Mouse (Mus musculus) gonadal fat pad, adult 2 months (tissue): ENCODE results near the gene Opa1. TPM values are rescaled to one million over a fixed set of nuclear protein-coding genes. Genes with fewer than 3 reads are reported as not detected.

Experiments
- DNase-seq: peaks from one replicate; pipeline ENCODE4 v3.0.0-alpha.2; 2012; ENCODE audit warnings: low read depth
- polyA plus RNA-seq: library from polyadenylated mRNA; depleted of rRNA; stranded (reverse); fragments of >200 nt; gene quantifications from 2 replicates; pipeline ENCODE4 v1.2.3, GENCODE M21; 2012

The Opa1 gene
- polyA plus RNA-seq, 1 experiment, result 11.6 TPM

DNA sequence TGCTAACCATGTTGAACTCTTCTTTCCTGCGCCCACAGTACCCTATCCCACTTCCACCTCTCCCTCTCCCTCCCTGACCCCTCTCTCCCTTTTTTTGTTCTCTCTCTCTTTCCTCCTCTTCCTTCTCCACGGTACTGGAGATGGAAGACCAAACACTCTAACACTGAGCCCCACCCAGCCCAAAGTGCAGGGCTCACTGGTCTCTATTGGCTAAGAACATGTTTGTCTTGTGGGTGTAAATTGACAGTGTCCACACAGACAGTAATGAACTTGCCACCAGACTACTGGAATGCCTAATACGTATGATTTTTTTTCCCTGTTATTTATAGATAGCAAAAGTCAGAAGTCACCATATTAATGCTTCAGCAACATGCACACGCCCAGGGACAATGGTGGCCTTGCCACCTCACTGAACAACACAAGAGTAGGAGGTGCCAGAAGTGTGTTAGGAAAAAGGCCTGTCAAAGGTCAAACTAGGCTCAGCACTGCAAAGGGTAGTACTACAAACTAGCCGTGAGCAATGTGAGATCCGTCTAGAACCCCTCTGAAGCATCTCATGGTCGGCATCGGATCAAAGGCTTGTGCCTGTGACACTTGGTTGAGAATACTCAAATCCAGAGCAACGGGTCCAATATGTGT is 77.2 kb downstream of the Opa1 start:
- DNase-seq, result no peak

- DNase-seq, result no peak
Measured at GRCm38 (mm10) chr16:29656901-29657300, 77.8 kb downstream of the Opa1 start.

DNA sequence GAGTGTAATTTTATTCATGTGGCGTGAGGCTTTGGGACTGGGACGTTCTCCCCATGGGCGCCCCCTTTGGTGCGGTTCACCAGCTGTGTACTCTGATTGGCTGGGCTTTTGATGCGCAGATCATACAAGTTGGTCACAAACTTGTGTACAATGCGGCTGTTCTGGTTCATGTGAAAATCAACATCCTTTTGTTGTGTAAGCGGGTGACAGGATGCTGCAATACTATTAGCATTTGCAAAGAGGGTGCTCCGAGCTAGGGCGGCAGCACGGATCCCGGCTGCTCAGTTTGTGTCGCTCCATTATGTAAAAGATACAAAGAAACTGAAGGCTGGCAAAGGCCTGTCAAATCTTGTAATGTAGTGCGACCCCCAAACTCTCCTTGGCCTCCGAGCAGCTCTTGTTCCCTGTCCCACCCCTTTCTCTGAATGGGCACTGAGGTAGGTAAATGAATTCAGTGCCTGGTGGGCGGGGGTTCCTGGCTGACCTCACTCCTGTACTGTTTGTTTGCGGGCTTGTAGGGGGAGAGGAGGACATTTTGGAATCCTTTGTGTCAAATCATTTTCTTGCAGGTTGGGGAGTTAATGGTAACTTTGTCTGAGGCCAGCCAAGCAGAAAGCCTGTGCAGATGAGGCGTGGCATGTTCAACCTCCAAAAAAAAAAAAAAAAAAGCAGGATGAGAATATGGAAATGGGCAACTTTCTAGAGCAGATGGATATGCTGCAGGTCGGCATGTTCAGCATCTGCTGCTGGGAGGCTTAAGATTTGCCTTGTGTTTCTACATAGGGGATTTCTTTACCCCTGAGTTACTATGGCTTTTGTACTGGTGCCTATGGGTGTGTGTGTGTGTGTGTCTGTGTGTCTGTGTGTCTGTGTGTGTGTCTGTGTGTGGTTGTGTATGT is 78.8 kb downstream of the Opa1 start:
- no peak for DNase-seq

DNA sequence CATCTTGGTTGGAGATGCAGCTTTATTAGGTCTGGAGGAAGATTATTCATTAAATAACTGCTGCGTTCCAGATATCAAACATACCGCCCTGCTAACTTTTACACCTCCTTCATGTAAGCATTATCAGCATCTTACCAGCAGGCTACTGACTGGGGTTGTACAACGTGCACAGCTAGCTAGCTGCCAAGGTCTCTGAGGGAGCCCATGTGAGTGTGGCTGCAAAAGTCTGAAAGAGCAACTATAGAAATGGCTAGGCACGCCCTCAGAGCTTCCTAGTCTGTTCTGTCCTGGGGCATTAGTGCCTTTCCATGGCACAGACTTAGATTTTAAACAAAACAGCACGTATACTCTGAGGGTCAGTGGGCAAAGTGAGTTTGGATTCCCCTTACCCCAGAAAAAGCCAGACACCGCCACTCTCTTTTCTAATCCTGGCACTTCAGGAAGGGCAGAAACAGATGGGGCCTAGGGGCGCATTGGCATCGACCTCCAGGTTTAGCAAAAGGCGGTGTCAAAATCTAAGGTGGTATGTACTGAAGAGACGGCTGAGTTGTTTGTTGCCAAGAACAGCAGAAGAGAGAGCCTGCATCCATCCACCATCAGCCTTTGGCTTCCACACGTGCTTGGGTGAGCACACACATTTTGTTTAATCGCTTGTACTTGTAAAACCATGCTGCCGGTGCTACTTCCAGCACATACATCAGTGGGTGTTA is 80.1 kb downstream of the Opa1 start:
- DNase-seq, result no peak

DNA sequence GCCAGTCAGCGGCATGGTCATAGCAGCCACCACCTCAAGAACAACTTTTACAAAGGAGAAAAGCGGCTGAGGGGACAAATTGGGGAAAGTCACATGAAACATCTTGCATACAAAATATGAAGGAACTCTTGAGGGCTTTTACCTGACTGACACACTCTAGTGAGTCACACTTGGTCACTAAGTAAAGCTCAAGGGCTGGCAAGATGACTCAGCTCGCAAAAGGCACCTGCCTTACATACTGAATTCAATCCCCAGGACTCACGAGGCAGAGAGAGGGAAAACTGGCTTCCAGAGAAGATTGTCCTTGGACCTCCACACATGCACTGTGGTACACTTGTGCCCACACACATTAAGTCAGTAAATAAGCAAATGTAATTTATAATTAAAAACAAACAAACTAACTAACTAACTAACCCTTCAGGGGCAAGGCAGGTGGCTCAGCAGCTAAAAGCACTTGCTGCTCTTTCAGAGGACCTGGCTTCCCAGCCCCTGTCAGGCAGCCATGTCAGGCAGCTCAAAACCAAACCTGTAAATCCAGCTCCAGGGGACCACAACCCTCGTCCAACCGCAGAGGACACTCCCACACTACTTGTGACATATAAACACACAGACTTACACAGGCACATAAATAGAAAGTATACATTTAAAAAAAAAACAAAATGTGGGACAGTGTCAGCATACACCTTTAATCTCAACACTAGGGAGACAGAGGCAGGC is 84.1 kb downstream of the Opa1 start:
- DNase-seq, result no peak

DNA sequence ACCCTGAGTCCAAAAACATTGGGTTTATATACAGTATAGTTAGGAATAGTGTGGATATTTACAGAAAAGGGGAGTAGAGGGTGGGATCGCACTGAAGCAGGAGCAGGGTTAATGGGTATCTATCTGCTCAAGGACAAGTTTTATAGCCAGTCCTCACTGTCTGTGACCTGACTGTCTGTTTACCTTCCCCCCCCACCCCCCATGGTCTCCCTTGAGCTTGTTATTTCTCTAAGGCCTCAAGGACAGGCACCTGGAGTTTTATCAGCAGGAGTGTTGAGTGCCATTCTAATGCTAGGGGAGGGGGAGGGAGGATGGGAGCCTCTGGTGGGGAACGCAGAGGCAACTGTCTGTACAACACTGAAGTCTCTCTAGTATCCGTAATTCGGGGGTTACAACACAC is 85.3 kb downstream of the Opa1 start:
- DNase-seq, result no peak

- DNase-seq, result no peak
Measured at GRCm38 (mm10) chr16:29666991-29667701, 88.0 kb downstream of the Opa1 start.

GRCm38 (mm10) chr16:29667702-29668061 is 88.5 kb downstream of the Opa1 start:
- DNase-seq, result no peak

DNA sequence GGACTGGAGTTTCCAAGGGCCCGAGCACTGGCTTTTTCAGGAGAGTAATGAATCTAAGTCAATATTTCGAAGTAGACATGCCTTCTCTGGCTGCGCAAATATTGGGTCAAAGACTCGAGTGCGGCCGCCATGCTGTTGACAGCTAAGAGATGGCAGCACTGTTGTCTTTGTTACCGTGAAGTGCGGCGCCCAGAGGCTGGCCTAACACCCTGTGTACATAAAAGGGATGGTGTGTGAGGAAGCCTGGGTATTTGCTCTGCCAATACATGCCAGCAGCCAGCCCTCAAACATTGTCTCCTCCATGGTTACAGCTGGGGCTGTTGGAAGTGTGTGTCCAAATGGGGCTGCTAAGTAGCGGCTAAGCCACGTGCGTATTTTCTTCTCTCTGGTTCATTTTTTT is 89.3 kb downstream of the Opa1 start:
- DNase-seq, result no peak

GRCm38 (mm10) chr16:29670806-29671205 is 91.7 kb downstream of the Opa1 start:
- DNase-seq, result no peak

DNA sequence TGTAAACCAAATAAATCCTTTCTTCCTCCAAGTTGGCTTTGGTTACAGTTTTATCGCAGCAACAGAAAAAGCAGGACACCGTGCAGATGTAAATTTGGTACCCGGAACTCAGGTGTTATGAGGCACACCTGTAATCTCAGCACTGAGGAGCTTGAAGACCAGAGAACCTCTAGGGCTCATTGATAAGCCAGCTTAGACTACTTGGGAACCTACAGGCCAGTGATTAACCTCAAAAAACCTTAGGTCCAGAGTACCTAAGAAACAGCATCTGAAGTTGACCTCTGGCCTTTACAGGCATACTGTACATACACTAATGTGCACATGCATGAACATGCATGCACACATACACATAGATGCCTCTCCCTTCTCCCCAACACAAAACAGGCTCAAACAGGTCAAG is 94.1 kb downstream of the Opa1 start:
- DNase-seq, result no peak

GRCm38 (mm10) chr16:29679607-29680006 is 100.5 kb downstream of the Opa1 start:
- no peak for DNase-seq

- DNase-seq, result no peak
Measured at GRCm38 (mm10) chr16:29680548-29681175, 101.5 kb downstream of the Opa1 start.

DNA sequence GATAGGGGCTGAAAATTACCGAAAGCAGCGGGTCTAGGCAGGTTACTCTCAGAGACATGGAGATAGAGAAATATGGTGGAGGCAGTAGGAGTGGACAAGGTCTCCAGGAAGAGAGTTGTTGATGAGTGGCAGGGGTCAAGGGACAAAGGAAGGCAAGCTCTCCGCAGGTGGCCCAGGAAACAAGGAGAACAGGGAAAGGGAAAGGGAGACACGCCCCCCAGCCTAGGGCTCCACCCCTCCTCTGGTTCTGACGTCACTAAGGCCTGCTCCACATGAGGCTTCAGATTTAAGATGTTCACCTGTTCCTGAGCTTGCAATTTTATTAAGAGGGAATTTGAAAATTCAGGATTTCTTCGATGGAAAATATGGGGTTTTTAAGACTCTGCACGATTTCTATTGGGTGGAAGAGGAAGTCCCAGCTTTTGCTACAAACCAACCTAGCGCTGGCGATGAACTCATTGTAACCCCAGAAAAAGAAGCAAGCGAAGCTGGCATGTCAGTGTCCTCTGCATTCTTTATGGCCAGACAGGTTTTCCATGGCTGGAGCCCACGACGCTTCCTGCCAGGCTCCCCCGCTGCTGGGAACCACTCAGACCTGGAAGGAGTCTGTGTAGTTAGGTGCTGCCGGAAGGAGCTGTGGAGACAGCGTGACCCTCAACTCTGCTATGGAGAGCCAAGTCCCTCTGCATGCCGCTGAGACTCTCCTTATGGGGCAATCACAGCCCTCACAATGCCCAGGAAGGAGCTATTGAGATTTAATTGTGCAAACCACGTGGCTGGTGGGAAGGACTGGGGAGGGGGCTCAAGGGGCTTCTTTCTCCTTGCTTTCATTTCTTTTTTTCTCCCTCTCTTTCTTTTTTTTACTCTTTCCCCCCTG is 103.7 kb downstream of the Opa1 start:
- no peak for DNase-seq

DNA sequence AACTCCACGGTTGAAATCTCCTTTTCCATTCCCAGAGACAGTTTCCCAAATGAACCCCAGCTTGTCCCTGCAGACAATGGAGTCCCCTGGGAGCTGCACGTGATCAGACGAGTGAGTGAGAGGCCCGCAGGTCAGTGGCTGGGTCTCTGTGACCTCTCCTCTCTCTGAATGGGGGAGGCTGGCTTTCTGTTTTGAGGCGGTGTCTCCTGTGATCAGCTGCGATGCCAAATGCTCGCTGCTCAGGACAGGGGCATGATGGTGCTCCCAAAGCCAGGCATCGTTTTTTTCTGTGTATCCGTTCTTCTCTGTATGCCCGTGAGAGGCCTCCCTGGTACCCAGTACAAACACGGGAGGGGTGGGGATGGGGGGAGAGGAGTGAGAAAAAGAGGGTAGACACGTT is 104.4 kb downstream of the Opa1 start:
- no peak for DNase-seq

- DNase-seq, result no peak
Measured at GRCm38 (mm10) chr16:29684111-29684510, 105.0 kb downstream of the Opa1 start.

- DNase-seq, result no peak
Measured at GRCm38 (mm10) chr16:29684641-29685040, 105.5 kb downstream of the Opa1 start.

- no peak for DNase-seq
Measured at GRCm38 (mm10) chr16:29686141-29686540, 107.0 kb downstream of the Opa1 start.

DNA sequence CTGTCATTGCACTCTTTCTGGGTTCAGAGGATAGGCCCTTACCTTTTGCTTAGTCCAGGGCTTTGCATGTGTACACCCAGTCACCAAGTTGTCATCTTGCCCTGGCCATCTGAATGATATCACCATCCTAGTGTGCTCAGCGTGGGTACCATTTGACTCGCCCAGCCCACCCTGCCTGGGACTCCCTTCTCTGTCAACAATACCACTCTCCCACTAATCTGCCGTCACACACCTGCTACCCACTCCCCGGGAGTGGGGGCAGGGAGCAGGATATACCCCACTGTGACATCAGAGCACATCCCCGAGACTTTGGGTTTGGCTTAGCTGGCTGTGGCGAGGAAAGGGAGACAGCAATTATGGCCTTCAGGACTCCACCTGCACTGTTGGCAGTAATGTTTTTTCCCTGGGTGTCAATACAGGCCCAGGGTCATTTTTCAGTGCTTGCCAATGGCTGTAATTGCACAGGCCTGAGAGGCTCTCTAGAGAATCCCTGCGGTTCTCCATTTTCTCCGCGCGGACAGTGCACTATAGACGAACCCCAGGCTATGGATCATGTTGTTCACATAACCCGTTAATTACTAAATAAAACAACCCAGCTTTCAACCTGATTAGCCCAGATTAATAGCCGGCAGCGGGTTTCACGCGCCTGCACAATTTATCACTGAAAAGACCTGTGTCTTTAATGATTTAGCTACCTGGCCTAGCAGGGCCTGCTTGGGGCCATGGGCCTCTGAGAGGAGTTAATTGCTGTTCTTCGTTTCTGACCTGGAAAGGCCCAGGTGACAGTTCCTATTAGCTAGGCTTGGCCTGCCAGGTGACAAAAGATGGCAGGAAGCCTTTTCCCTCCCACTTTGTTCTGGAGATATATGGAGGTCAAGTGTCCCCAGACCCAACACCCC is 109.1 kb downstream of the Opa1 start:
- no peak for DNase-seq
